Mouse (Mus musculus) lung, postnatal 0 days (tissue): ENCODE results near the gene Aff3.

Experiments used
- CTCF ChIP-seq: IDR thresholded peaks from 2 replicates; pipeline ENCODE4 v1.5.1; 2016; ENCODE audit warnings: antibody characterized with exemption, mild to moderate bottlenecking
- EP300 ChIP-seq: IDR thresholded peaks from 2 replicates; pipeline ENCODE4 v1.6.1; 2016; ENCODE audit warnings: antibody characterized with exemption, mild to moderate bottlenecking, control low read depth

GRCm38 (mm10) chr1:38591194-38591593 lies 73.6 kb downstream of the Aff3 start:
- no peak for TF ChIP-seq CTCF
- TF ChIP-seq EP300: peak; percentile 78
